Mouse (Mus musculus) adipocyte (in vitro differentiated cells): Measurements from ENCODE around the gene Rheb.
A peak's percentile ranks its signal among the peaks of the same experiment; 100 is the strongest.
"Not testable (repeated sequence)": the region's sequence is repeated elsewhere in the genome, so short reads cannot be mapped to it uniquely, and the experiment has no call there.

Experiments used
- DNase-seq: peaks from one replicate; pipeline ENCODE4 v3.0.0-alpha.2; 2016; ENCODE audit warnings: low spot score

Rheb gene

GRCm38 (mm10) chr5:24792961-24793360 lies 49.5 kb downstream of the Rheb start:
- no peak for DNase-seq

GRCm38 (mm10) chr5:24782957-24783356 lies 59.5 kb downstream of the Rheb start:
- peak; percentile 1 for DNase-seq

GRCm38 (mm10) chr5:24781048-24781447 lies 61.4 kb downstream of the Rheb start:
- peak; percentile 2 for DNase-seq

- DNase-seq, result peak; percentile 58
These were observed 62.4 kb downstream of the Rheb start for GRCm38 (mm10) chr5:24779881-24780512.

- no peak for DNase-seq
These were observed 63.1 kb downstream of the Rheb start for GRCm38 (mm10) chr5:24779321-24779720.

- peak; percentile 1 for DNase-seq
These were observed 63.6 kb downstream of the Rheb start for GRCm38 (mm10) chr5:24778843-24779140.

GRCm38 (mm10) chr5:24778082-24778842 lies 64.2 kb downstream of the Rheb start:
- no peak for DNase-seq

GRCm38 (mm10) chr5:24776681-24777080 lies 65.7 kb downstream of the Rheb start:
- no peak for DNase-seq

GRCm38 (mm10) chr5:24774549-24774948 lies 67.9 kb downstream of the Rheb start:
- DNase-seq, result not testable (repeated sequence)

- peak; percentile 22 for DNase-seq
These were observed 84.6 kb downstream of the Rheb start, which contains the start of gene Crygn for GRCm38 (mm10) chr5:24757816-24758215. TSS of gene Crygn (minus strand) at chr5:24758008.

GRCm38 (mm10) chr5:24756931-24757330 lies 85.5 kb downstream of the Rheb start:
- no peak for DNase-seq
